Mouse (Mus musculus) bone marrow macrophage, adult 2 months (primary cell): ENCODE results near the gene Amotl1.

ENCODE experiments used
- CTCF ChIP-seq: IDR thresholded peaks from 2 replicates; pipeline ENCODE4 v1.5.1; 2012; ENCODE audit warnings: low read depth, mild to moderate bottlenecking, low read length, moderate library complexity
- POLR2A ChIP-seq: IDR thresholded peaks from 2 replicates; pipeline ENCODE4 v1.6.1; 2012; ENCODE audit warnings: mild to moderate bottlenecking, low read depth, low read length, borderline replicate concordance

DNA sequence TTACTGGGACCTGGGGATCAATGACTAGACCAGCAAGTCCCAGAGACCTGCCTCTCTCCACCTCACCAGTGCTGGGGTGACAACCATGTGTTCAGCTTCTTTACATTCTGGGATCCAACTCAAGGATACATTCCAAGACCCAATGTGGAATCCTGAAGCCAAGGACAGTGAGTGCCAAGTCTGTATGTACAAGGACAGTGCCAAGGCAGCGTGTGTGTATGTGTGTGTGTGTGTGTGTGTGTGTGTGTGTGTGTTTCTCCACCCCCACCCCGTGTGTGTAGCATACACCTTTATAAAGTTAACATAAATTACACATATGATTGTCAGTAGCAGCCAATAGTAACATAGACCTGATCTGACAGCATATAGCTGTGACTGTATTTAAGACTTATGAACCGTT lies 49.0 kb downstream of the Amotl1 start:
- TF ChIP-seq CTCF, result no peak
- TF ChIP-seq POLR2A, result no peak
